Mouse (Mus musculus): Measurements from ENCODE around the gene Zbtb39.
"Not testable (repeated sequence)": the region's sequence is repeated elsewhere in the genome, so short reads cannot be mapped to it uniquely, and the experiment has no call there.

Gene Zbtb39

GRCm38 (mm10) chr10:127737552-127737951, 1.8 kb upstream of the Zbtb39 start:
- DNase-seq (ENCODE audit: low read depth, low spot score), result no peak

- DNase-seq (ENCODE audit: low read depth, low spot score), result peak; percentile 63
Observed at GRCm38 (mm10) chr10:127738151-127738882, 1.0 kb upstream of the Zbtb39 start.

- no peak for DNase-seq (ENCODE audit: low read depth, low spot score)
Observed at GRCm38 (mm10) chr10:127739661-127740161, 373 bp downstream of the Zbtb39 start.

GRCm38 (mm10) chr10:127744661-127745060, 5.3 kb downstream of the Zbtb39 start:
- peak; percentile 55 for DNase-seq (ENCODE audit: low read depth, low spot score)

GRCm38 (mm10) chr10:127745886-127746285, 6.5 kb downstream of the Zbtb39 start:
- DNase-seq (ENCODE audit: low read depth, low spot score), result no peak

- DNase-seq (ENCODE audit: low read depth, low spot score), result no peak
Observed at GRCm38 (mm10) chr10:127747254-127747653, 7.9 kb downstream of the Zbtb39 start.

- DNase-seq (ENCODE audit: low read depth, low spot score), result peak; percentile 59
Observed at GRCm38 (mm10) chr10:127748847-127749612, 9.7 kb downstream of the Zbtb39 start.

- no peak for DNase-seq (ENCODE audit: low read depth, low spot score)
Observed at GRCm38 (mm10) chr10:127750136-127750777, 10.9 kb downstream of the Zbtb39 start.

- DNase-seq (ENCODE audit: low read depth, low spot score), result no peak
Observed at GRCm38 (mm10) chr10:127751548-127751947, 12.2 kb downstream of the Zbtb39 start, which contains the start of gene Gpr182. Gene Gpr182 (minus strand): TSS chr10:127751732.

GRCm38 (mm10) chr10:127754566-127755166, 15.3 kb downstream of the Zbtb39 start:
- no peak for DNase-seq (ENCODE audit: low read depth, low spot score)

- no peak for DNase-seq (ENCODE audit: low read depth, low spot score)
Observed at GRCm38 (mm10) chr10:127755246-127755645, 15.9 kb downstream of the Zbtb39 start.

GRCm38 (mm10) chr10:127755770-127756468, 16.6 kb downstream of the Zbtb39 start:
- DNase-seq (ENCODE audit: low read depth, low spot score), result no peak

- no peak for DNase-seq (ENCODE audit: low read depth, low spot score)
Observed at GRCm38 (mm10) chr10:127759181-127760110, 20.1 kb downstream of the Zbtb39 start, which contains the start of the genes Rdh1 and Rdh16f1. Gene Rdh1 (plus strand): TSS chr10:127759721. Gene Rdh16f1 (plus strand): TSS chr10:127759787.

- not testable (repeated sequence) for DNase-seq (ENCODE audit: low read depth, low spot score)
Observed at GRCm38 (mm10) chr10:127762926-127763325, 23.6 kb downstream of the Zbtb39 start.

- DNase-seq (ENCODE audit: low read depth, low spot score), result no peak
Observed at GRCm38 (mm10) chr10:127763914-127764680, 24.8 kb downstream of the Zbtb39 start.

GRCm38 (mm10) chr10:127766564-127766963, 27.2 kb downstream of the Zbtb39 start:
- DNase-seq (ENCODE audit: low read depth, low spot score), result no peak

GRCm38 (mm10) chr10:127776011-127776410, 36.7 kb downstream of the Zbtb39 start, which contains the start of gene Rdh9:
Gene Rdh9 (plus strand): TSS chr10:127776386.
- no peak for DNase-seq (ENCODE audit: low read depth, low spot score)

GRCm38 (mm10) chr10:127782321-127782720, 43.0 kb downstream of the Zbtb39 start:
- not testable (repeated sequence) for DNase-seq (ENCODE audit: low read depth, low spot score)

- DNase-seq (ENCODE audit: low read depth, low spot score), result not testable (repeated sequence)
Observed at GRCm38 (mm10) chr10:127785411-127785810, 46.1 kb downstream of the Zbtb39 start.
